Mouse (Mus musculus): ENCODE results near the gene Bcl3. TPM values are rescaled to one million over a fixed set of nuclear protein-coding genes. Genes with fewer than 3 reads are reported as not detected.

The Bcl3 gene
- polyA plus RNA-seq, 1 experiment from 2014 or later, result 3.7 TPM

DNA sequence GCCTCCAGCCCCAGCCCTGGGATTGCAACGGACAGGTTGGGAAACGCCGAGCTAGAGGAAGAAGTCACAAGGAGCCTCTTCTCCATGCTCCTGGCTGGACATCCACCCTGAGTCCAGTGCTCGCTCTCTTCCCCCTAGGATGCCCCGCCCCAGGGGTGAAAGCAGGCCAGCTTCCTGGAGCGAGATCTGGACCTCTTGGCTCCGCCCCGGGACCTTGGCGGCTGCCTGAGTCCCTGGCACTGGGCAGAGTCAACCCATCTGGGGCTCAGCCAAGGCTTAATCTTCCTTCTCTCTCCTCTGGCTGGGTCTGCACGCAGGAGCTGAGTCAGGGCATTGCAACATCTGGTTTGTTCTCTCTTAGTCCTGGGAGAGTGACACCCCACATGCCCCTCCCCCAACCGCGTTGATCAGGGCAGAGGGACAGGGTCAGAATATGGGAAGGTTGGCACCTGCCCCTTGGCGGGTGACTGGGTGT, 8.1 kb upstream of the Bcl3 start:
- Histone ChIP-seq H3K27me3 (replicated peaks) (0 out of 2 replicates have a peak, but pooled peaks cover 5% of the 10 kb centered on the region), H3K9me3 (replicated peaks) (no peaks in the 10 kb centered on the region), H3K4me3 (no peak overlapping the region), H3K4me1 (peaks cover 15% of the 10 kb centered on the region), H3K4me2 (peak overlapping the region; percentile 37), H3K27ac (no peak overlapping the region), H3K9ac (no peak overlapping the region), H3K36me3 (no peaks in the 10 kb centered on the region)
- ATAC-seq, result peak; percentile 53
- 15% methylated on average over 13 of the region's 13 CpGs for WGBS (ENCODE audit: insufficient replicate concordance)

DNA sequence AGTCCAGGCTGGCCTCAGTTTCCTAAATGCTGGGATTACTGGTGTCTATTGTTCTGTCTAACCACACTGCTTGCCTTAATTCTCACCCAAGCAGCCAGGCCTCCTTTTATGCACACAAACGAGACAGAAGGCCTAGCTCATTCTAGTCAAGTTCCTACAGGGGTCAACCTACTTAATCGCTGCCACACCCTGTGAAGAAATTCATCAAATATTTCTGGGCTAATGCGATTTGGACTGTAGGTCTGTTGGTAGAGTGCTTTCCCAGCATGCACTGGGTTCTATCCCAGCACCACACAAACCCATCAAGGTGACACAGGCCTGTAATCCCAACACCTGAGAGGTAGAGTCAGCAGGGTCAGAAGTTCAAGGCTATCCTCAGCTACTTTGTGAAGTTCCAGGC, 7.1 kb upstream of the Bcl3 start:
- 0 out of 2 replicates have a peak, but pooled peaks cover 5% of the 10 kb centered on the region for H3K27me3 ChIP-seq (replicated peaks)
- H3K36me3 ChIP-seq, result no peaks in the 10 kb centered on the region
- no peak overlapping the region for H3K4me2 ChIP-seq
- H3K4me1 ChIP-seq, result peaks cover 18% of the 10 kb centered on the region
- no peak overlapping the region for H3K4me3 ChIP-seq
- no peak overlapping the region for H3K27ac ChIP-seq
- no peak for ATAC-seq
- 69% methylated on average over 3 of the region's 3 CpGs for WGBS (ENCODE audit: insufficient replicate concordance)
- H3K9me3 ChIP-seq (replicated peaks), result no peaks in the 10 kb centered on the region
- no peak overlapping the region for H3K9ac ChIP-seq

DNA sequence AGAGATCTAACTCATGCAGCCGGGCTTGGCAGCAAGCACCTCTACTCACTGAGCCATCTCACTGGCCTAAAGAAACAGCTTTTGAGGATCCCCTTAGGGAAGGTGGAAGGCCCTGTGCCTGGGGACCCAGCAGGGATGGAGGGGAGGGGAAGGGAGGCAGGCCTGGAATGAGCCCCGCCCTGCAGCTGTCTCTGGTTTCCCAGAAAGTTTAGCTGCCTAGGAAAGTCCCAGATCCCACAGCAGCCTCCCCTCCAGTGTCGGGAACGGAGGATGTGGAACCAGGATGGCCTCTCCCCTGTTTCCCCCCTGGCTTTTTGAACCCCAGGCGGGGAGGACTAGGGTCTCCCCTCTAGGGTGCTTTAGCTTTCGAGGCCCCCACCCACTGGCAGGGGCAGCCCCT, 4.2 kb upstream of the Bcl3 start:
- Histone ChIP-seq H3K27me3 (replicated peaks) (peaks cover 27% of the 10 kb centered on the region), H3K4me3 (no peak overlapping the region), H3K9ac (no peak overlapping the region), H3K4me2 (no peak overlapping the region), H3K4me1 (peaks cover 43% of the 10 kb centered on the region), H3K36me3 (no peaks in the 10 kb centered on the region), H3K27ac (no peak overlapping the region), H3K9me3 (replicated peaks) (no peaks in the 10 kb centered on the region)
- 67% methylated on average over 6 of the region's 6 CpGs for WGBS (ENCODE audit: insufficient replicate concordance)
- no peak for ATAC-seq

DNA sequence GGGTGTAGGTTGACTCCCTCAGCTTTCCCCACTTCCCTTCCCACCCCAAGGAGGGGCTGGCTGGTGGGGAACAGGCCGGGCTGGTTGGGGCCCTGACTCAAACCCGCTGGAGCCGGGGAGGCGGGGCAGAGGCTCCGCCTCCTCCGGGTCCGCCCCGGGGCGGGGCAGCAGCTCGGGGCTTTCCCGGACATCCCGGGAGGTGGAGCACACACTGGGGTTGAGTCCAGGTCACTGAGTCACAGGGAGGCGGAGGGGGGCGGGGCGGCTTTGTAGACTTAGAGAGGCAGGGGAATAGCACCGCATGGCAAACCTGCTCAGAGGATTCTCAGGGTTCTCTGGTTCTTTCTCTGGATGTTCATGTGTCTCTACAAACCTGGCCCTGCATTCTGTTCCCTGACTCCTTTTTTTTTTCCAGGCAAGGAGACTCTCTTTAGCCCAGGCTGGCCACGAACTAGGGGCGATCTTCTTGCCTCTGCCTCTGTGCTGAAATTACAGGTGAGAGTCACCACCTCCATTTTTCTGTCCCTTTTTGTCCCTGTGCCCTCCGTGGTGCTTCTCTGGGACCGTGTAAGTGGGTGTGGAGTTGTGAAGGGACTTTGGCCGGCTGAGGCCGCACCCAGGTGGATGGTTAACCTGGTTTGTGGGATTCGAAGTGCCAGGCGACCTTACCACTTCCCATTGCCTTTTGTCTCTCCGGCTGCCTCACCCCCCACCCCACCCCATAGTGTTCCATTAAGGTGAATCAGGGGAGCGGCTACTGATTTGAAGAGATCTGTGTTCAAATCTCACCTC, 1.8 kb upstream of the Bcl3 start:
- peaks cover 28% of the 10 kb centered on the region for H3K4me1 ChIP-seq
- no peaks in the 10 kb centered on the region for H3K36me3 ChIP-seq
- 17% methylated on average over 26 of the region's 26 CpGs for WGBS (ENCODE audit: insufficient replicate concordance)
- ATAC-seq, result peak; percentile 72
- peak overlapping the region; percentile 45 for H3K4me2 ChIP-seq
- H3K9me3 ChIP-seq (replicated peaks), result peaks cover 6% of the 10 kb centered on the region; the same call in 1 of the 2 replicates
- H3K27ac ChIP-seq, result peak overlapping the region; percentile 73
- no peak overlapping the region; the same call in 1 of the 2 replicates for H3K4me3 ChIP-seq
- H3K27me3 ChIP-seq (replicated peaks), result peaks cover 39% of the 10 kb centered on the region
- 0 out of 2 replicates have a peak overlapping the region, but pooled peaks have one; percentile 9 for H3K9ac ChIP-seq

DNA sequence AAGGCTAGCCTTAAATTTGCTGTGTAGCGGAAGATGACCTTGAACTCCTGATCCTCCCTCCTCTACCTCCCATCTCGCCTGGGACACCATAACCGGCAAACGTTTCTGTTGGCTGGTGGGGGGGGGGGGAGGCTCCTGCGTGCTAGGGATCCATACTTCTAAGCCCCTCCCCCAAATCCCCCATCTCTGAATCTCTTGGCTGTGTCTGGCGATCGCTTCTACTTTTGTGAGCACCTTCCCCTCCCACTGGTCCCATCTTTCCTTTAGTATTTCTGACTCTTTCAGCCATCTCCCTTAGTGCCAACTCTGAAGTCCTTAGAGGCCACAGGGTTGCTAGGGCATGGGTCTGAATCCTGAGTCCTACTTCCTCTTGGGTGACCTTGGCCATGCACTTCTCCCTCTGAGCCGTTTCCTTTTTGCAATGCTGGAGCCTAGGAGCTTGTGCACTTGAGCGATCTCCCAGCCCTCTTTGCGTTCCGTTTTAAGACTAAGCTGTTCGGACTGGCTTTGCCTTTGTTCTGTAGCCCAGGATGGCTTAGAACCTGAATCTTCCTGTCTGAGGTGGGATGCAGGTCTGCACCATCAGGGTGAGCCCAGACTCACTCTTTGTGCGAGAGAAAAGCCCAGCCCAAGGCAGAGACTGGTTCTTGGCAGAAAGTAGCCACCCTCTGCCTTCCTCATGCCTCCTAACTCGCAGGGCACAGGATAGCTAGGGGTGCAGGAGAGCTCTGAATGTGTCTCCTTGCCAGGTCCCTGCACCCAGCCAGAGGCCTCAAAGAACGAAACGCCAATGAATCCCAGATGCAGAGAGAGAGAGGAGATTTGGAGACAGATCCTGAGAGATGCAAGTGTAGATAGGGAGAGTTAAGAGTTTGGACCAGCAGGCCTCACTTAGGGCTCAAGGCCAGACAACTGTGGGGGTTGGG, 949 bp upstream of the Bcl3 start:
- Histone ChIP-seq H3K4me2 (peak overlapping the region; percentile 69), H3K9ac (peak overlapping the region; percentile 9; the same call in 1 of the 2 replicates), H3K27ac (peak overlapping the region; percentile 73), H3K4me3 (no peak overlapping the region; the same call in 1 of the 2 replicates), H3K27me3 (replicated peaks) (peaks cover 39% of the 10 kb centered on the region), H3K4me1 (peaks cover 36% of the 10 kb centered on the region), H3K36me3 (no peaks in the 10 kb centered on the region), H3K9me3 (replicated peaks) (peaks cover 6% of the 10 kb centered on the region; the same call in 1 of the 2 replicates)
- ATAC-seq, result peak; percentile 11; the same call in 1 of the 2 replicates
- 16% methylated on average over 16 of the region's 16 CpGs for WGBS (ENCODE audit: insufficient replicate concordance)

DNA sequence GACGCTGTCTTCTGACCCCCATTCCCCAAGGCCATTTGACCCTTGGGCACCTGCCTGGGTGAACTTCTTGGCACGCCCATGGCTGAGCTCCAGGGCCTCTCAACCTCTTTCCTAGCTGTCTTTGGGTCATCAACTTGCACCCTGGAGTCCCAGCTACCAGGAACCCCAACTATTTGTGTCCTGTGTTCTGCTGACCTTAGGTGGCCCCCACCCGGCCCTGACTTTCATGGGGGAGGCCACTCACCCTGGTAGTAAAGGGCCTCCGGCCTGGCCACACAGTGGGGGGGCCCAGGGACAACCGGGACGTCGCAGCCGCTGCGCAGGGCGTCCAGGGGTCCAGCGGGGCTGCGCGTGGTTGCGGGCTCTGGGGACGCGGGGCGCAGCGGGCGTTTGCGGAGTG, 377 bp downstream of the Bcl3 start:
- peak overlapping the region; percentile 56; the same call in 1 of the 2 replicates for H3K9ac ChIP-seq
- peaks cover 46% of the 10 kb centered on the region for H3K4me1 ChIP-seq
- peaks cover 44% of the 10 kb centered on the region for H3K27me3 ChIP-seq (replicated peaks)
- ATAC-seq, result no peak
- peak overlapping the region; percentile 51 for H3K4me3 ChIP-seq
- 6% methylated on average over 20 of the region's 20 CpGs for WGBS (ENCODE audit: insufficient replicate concordance)
- 0 out of 2 replicates have a peak overlapping the region, but pooled peaks have one; percentile 34 for H3K27ac ChIP-seq
- peaks cover 6% of the 10 kb centered on the region; the same call in 1 of the 2 replicates for H3K9me3 ChIP-seq (replicated peaks)
- H3K36me3 ChIP-seq, result no peaks in the 10 kb centered on the region
- H3K4me2 ChIP-seq, result peak overlapping the region; percentile 69

DNA sequence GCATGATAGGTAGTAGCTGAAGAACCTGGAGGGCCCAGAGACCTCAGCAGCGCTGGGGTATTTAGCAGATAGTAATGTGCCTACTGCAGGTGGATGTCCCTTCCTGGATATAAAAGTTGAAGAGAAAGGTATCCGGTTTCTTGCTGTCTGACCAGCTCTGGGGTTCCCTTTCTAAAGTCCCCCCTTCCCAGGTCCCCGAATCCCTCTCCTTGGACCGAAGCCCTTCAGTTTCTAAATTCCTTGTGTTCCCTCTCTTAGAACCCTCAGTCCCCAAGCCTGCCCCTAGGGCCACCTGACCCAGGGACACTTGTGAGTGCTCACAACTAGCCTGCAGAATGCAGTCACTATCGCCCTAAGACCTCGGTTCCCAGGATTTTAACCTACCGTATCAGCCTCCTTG, 937 bp downstream of the Bcl3 start:
- WGBS (ENCODE audit: insufficient replicate concordance), result 63% methylated on average over 7 of the region's 7 CpGs
- H3K9me3 ChIP-seq (replicated peaks), result peaks cover 6% of the 10 kb centered on the region; the same call in 1 of the 2 replicates
- no peaks in the 10 kb centered on the region for H3K36me3 ChIP-seq
- peak overlapping the region; percentile 69 for H3K4me2 ChIP-seq
- peaks cover 50% of the 10 kb centered on the region for H3K27me3 ChIP-seq (replicated peaks)
- H3K9ac ChIP-seq, result no peak overlapping the region
- no peak overlapping the region for H3K27ac ChIP-seq
- no peak for ATAC-seq
- H3K4me3 ChIP-seq, result peak overlapping the region; percentile 51
- H3K4me1 ChIP-seq, result peaks cover 51% of the 10 kb centered on the region

DNA sequence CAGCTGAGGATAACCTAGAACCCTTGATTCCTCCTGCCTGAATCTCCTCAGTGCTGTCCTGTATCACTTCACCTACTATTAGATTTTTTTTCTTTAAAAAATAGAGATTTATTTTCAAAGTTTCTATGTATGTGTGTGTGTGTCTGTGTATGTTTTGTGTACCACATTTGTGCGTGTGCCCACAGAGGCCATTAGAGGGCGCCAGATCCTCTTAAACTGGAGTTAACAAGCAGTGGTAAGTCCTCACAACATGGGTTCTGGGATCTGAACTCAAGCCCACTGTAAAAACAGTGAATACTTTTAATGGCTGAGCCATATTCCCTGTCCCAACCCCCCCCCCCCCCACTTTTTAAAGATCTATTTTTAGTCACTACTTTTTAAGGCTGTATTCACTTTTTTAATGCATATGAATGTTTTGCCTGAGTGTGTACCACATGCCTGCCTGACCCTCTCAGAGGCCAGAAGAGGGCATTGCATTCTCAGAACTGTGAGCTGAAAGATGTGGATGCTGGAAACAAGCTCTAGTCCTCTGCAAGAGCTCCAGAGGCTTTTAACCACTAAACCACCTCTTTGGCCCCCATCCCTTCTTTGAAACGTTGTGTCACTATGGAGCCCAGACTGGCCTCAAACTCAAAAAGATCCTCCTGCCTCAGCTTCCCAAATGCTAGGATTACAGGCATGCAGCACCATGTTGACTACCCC, 2.1 kb downstream of the Bcl3 start:
- Histone ChIP-seq H3K27me3 (replicated peaks) (peaks cover 61% of the 10 kb centered on the region), H3K4me2 (no peak overlapping the region), H3K9ac (no peak overlapping the region), H3K4me3 (no peak overlapping the region), H3K27ac (no peak overlapping the region), H3K9me3 (replicated peaks) (peaks cover 6% of the 10 kb centered on the region; the same call in 1 of the 2 replicates), H3K36me3 (no peaks in the 10 kb centered on the region), H3K4me1 (peaks cover 62% of the 10 kb centered on the region)
- 46% methylated on average over 3 of the region's 3 CpGs for WGBS (ENCODE audit: insufficient replicate concordance)
- no peak for ATAC-seq

DNA sequence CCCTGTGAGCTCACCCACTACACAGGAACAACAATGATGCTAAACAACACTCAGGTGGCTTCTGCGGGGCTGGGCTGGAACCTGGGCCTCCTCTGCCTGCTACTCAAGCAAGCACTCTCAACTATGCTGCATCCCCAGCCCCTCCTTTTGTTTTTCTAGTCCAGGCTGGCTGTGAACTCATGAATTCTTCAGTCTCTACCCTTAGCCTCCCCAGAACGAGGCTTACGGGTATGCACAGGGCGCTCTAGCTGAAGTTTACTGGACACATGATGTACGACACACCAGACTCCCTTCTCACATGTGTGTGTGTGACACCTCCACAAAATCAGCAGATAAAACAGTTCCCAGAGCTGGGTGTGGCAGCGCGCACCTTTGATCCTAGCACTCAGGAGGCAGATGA, 3.7 kb downstream of the Bcl3 start:
- Histone ChIP-seq H3K9ac (no peak overlapping the region), H3K27me3 (replicated peaks) (peaks cover 57% of the 10 kb centered on the region), H3K9me3 (replicated peaks) (peaks cover 6% of the 10 kb centered on the region; the same call in 1 of the 2 replicates), H3K4me3 (no peak overlapping the region), H3K4me2 (no peak overlapping the region), H3K36me3 (no peaks in the 10 kb centered on the region), H3K27ac (no peak overlapping the region), H3K4me1 (peaks cover 56% of the 10 kb centered on the region)
- no peak for ATAC-seq
- 70% methylated on average over 7 of the region's 7 CpGs for WGBS (ENCODE audit: insufficient replicate concordance)

DNA sequence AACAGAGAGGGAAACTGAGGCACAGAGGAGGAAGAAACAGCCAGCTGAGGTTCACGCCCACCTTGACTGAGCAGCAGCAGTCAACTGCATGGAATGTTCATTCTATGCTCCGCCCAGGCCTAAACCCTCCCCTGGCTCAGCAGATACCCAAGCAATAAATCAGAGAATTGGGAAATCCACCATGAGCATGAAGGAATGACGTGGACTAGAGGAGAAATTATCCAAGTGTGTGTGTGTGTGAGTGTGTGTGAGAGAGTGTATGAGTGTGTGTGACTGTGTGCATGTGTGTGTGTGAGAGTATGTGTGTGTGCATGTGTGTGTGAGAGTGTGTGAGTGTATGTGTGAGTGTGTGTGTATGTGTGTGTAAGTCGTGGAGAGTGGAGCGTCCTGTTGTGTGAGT, 4.1 kb downstream of the Bcl3 start:
- Histone ChIP-seq H3K9me3 (replicated peaks) (peaks cover 6% of the 10 kb centered on the region; the same call in 1 of the 2 replicates), H3K9ac (no peak overlapping the region), H3K4me1 (peaks cover 56% of the 10 kb centered on the region), H3K4me2 (no peak overlapping the region), H3K27me3 (replicated peaks) (peaks cover 53% of the 10 kb centered on the region), H3K27ac (0 out of 2 replicates have a peak overlapping the region, but pooled peaks have one; percentile 73), H3K36me3 (no peaks in the 10 kb centered on the region), H3K4me3 (no peak overlapping the region)
- 63% methylated on average over 5 of the region's 5 CpGs for WGBS (ENCODE audit: insufficient replicate concordance)
- no peak for ATAC-seq

Measured in liver, embryonic 12.5 days (tissue).